Mouse (Mus musculus): ENCODE data around the gene Mcm5. TPM values are rescaled to one million over a fixed set of nuclear protein-coding genes. Genes with fewer than 3 reads are reported as not detected.
A peak's percentile ranks its signal among the peaks of the same experiment; 100 is the strongest.

Gene Mcm5
- polyA plus RNA-seq, 1 experiment from 2014 or later, result 171 TPM

GRCm38 (mm10) chr8:75150911-75151610 lies 41.7 kb downstream of the Mcm5 start:
- H3K9ac ChIP-seq (ENCODE audit: low read length), result no peak overlapping the region
- H3K36me3 ChIP-seq (ENCODE audit: control insufficient read depth, insufficient read depth, low read length), result no peaks in the 10 kb centered on the region
- H3K9me3 ChIP-seq (ENCODE audit: control insufficient read depth, low read length), result no peaks in the 10 kb centered on the region
- no peak overlapping the region for H3K4me3 ChIP-seq (ENCODE audit: low read length)
- H3K27me3 ChIP-seq (ENCODE audit: control insufficient read depth, insufficient read depth, low read depth, low read length), result no peaks in the 10 kb centered on the region
- no peak overlapping the region for H3K4me2 ChIP-seq (ENCODE audit: low read depth, low read length)
- no peak for ATAC-seq (ENCODE audit: low read depth)
- no peaks in the 10 kb centered on the region for H3K4me1 ChIP-seq (replicated peaks; ENCODE audit: control insufficient read depth, insufficient read depth, low read length)
- H3K27ac ChIP-seq (ENCODE audit: low read length), result no peak overlapping the region
- 59% methylated on average over 5 of the region's 5 CpGs for WGBS

- WGBS, result 68% methylated on average over 4 of the region's 4 CpGs
- no peak overlapping the region for H3K4me2 ChIP-seq (ENCODE audit: low read depth, low read length)
- no peaks in the 10 kb centered on the region for H3K36me3 ChIP-seq (ENCODE audit: control insufficient read depth, insufficient read depth, low read length)
- no peaks in the 10 kb centered on the region for H3K9me3 ChIP-seq (ENCODE audit: control insufficient read depth, low read length)
- ATAC-seq (ENCODE audit: low read depth), result no peak
- no peaks in the 10 kb centered on the region for H3K4me1 ChIP-seq (replicated peaks; ENCODE audit: control insufficient read depth, insufficient read depth, low read length)
- H3K27me3 ChIP-seq (ENCODE audit: control insufficient read depth, insufficient read depth, low read depth, low read length), result no peaks in the 10 kb centered on the region
- no peak overlapping the region for H3K27ac ChIP-seq (ENCODE audit: low read length)
- H3K9ac ChIP-seq (ENCODE audit: low read length), result no peak overlapping the region
- no peak overlapping the region for H3K4me3 ChIP-seq (ENCODE audit: low read length)
Measured at GRCm38 (mm10) chr8:75151743-75152142, 42.4 kb downstream of the Mcm5 start.

- ATAC-seq (ENCODE audit: low read depth), result no peak
- H3K4me2 ChIP-seq (ENCODE audit: low read depth, low read length), result no peak overlapping the region
- H3K27ac ChIP-seq (ENCODE audit: low read length), result no peak overlapping the region
- no peaks in the 10 kb centered on the region for H3K36me3 ChIP-seq (ENCODE audit: control insufficient read depth, insufficient read depth, low read length)
- no peak overlapping the region for H3K4me3 ChIP-seq (ENCODE audit: low read length)
- H3K27me3 ChIP-seq (ENCODE audit: control insufficient read depth, insufficient read depth, low read depth, low read length), result no peaks in the 10 kb centered on the region
- 64% methylated on average over 2 of the region's 2 CpGs for WGBS
- no peaks in the 10 kb centered on the region for H3K9me3 ChIP-seq (ENCODE audit: control insufficient read depth, low read length)
- no peak overlapping the region for H3K9ac ChIP-seq (ENCODE audit: low read length)
- no peaks in the 10 kb centered on the region for H3K4me1 ChIP-seq (replicated peaks; ENCODE audit: control insufficient read depth, insufficient read depth, low read length)
Measured at GRCm38 (mm10) chr8:75152505-75153082, 43.2 kb downstream of the Mcm5 start.

GRCm38 (mm10) chr8:75154855-75155478 lies 45.6 kb downstream of the Mcm5 start:
- Histone ChIP-seq H3K9ac (ENCODE audit: low read length) (no peak overlapping the region), H3K9me3 (ENCODE audit: control insufficient read depth, low read length) (no peaks in the 10 kb centered on the region), H3K4me2 (ENCODE audit: low read depth, low read length) (no peak overlapping the region), H3K36me3 (ENCODE audit: control insufficient read depth, insufficient read depth, low read length) (no peaks in the 10 kb centered on the region), H3K27ac (ENCODE audit: low read length) (no peak overlapping the region), H3K4me1 (replicated peaks; ENCODE audit: control insufficient read depth, insufficient read depth, low read length) (no peaks in the 10 kb centered on the region), H3K4me3 (ENCODE audit: low read length) (no peak overlapping the region), H3K27me3 (ENCODE audit: control insufficient read depth, insufficient read depth, low read depth, low read length) (no peaks in the 10 kb centered on the region)
- WGBS, result 18% methylated on average over 5 of the region's 5 CpGs
- ATAC-seq (ENCODE audit: low read depth), result no peak

GRCm38 (mm10) chr8:75155740-75156322 lies 46.5 kb downstream of the Mcm5 start:
- Histone ChIP-seq H3K36me3 (ENCODE audit: control insufficient read depth, insufficient read depth, low read length) (no peaks in the 10 kb centered on the region), H3K4me3 (ENCODE audit: low read length) (no peak overlapping the region), H3K27ac (ENCODE audit: low read length) (no peak overlapping the region), H3K27me3 (ENCODE audit: control insufficient read depth, insufficient read depth, low read depth, low read length) (no peaks in the 10 kb centered on the region), H3K4me2 (ENCODE audit: low read depth, low read length) (no peak overlapping the region), H3K9me3 (ENCODE audit: control insufficient read depth, low read length) (no peaks in the 10 kb centered on the region), H3K4me1 (replicated peaks; ENCODE audit: control insufficient read depth, insufficient read depth, low read length) (no peaks in the 10 kb centered on the region), H3K9ac (ENCODE audit: low read length) (no peak overlapping the region)
- ATAC-seq (ENCODE audit: low read depth), result no peak
- WGBS, result 62% methylated on average over 2 of the region's 2 CpGs

GRCm38 (mm10) chr8:75157471-75158230 lies 48.3 kb downstream of the Mcm5 start:
- H3K27ac ChIP-seq (ENCODE audit: low read length), result no peak overlapping the region
- H3K27me3 ChIP-seq (ENCODE audit: control insufficient read depth, insufficient read depth, low read depth, low read length), result no peaks in the 10 kb centered on the region
- H3K9me3 ChIP-seq (ENCODE audit: control insufficient read depth, low read length), result no peaks in the 10 kb centered on the region
- 20% methylated on average over 7 of the region's 7 CpGs for WGBS
- ATAC-seq (ENCODE audit: low read depth), result no peak
- H3K36me3 ChIP-seq (ENCODE audit: control insufficient read depth, insufficient read depth, low read length), result no peaks in the 10 kb centered on the region
- H3K4me1 ChIP-seq (replicated peaks; ENCODE audit: control insufficient read depth, insufficient read depth, low read length), result no peaks in the 10 kb centered on the region
- no peak overlapping the region for H3K4me3 ChIP-seq (ENCODE audit: low read length)
- no peak overlapping the region for H3K4me2 ChIP-seq (ENCODE audit: low read depth, low read length)
- no peak overlapping the region for H3K9ac ChIP-seq (ENCODE audit: low read length)

- no peaks in the 10 kb centered on the region for H3K36me3 ChIP-seq (ENCODE audit: control insufficient read depth, insufficient read depth, low read length)
- H3K27me3 ChIP-seq (ENCODE audit: control insufficient read depth, insufficient read depth, low read depth, low read length), result no peaks in the 10 kb centered on the region
- H3K4me2 ChIP-seq (ENCODE audit: low read depth, low read length), result no peak overlapping the region
- ATAC-seq (ENCODE audit: low read depth), result peak; percentile 81
- no peak overlapping the region for H3K27ac ChIP-seq (ENCODE audit: low read length)
- no peak overlapping the region for H3K4me3 ChIP-seq (ENCODE audit: low read length)
- H3K9me3 ChIP-seq (ENCODE audit: control insufficient read depth, low read length), result no peaks in the 10 kb centered on the region
- no peak overlapping the region for H3K9ac ChIP-seq (ENCODE audit: low read length)
- H3K4me1 ChIP-seq (replicated peaks; ENCODE audit: control insufficient read depth, insufficient read depth, low read length), result no peaks in the 10 kb centered on the region; the same call in none of the 2 replicates
- WGBS, result 45% methylated on average over 5 of the region's 5 CpGs
Measured at GRCm38 (mm10) chr8:75169363-75169762, 60.0 kb downstream of the Mcm5 start.

GRCm38 (mm10) chr8:75172009-75172685 lies 62.8 kb downstream of the Mcm5 start:
- Histone ChIP-seq H3K9ac (ENCODE audit: low read length) (no peak overlapping the region), H3K27me3 (ENCODE audit: control insufficient read depth, insufficient read depth, low read depth, low read length) (no peaks in the 10 kb centered on the region), H3K27ac (ENCODE audit: low read length) (no peak overlapping the region), H3K4me1 (replicated peaks; ENCODE audit: control insufficient read depth, insufficient read depth, low read length) (no peaks in the 10 kb centered on the region; the same call in none of the 2 replicates), H3K36me3 (ENCODE audit: control insufficient read depth, insufficient read depth, low read length) (no peaks in the 10 kb centered on the region), H3K4me3 (ENCODE audit: low read length) (no peak overlapping the region), H3K9me3 (ENCODE audit: control insufficient read depth, low read length) (no peaks in the 10 kb centered on the region), H3K4me2 (ENCODE audit: low read depth, low read length) (no peak overlapping the region)
- no peak for ATAC-seq (ENCODE audit: low read depth)
- 63% methylated on average over 6 of the region's 6 CpGs for WGBS

All from lung, embryonic 16.5 days (tissue).